In genomic region chr17:35672527-35672926, GRCm38 (mm10) we compare ENCODE assay signal across 12 mouse cellular contexts. TPM values are rescaled to one million over a fixed set of nuclear protein-coding genes. Genes with fewer than 3 reads are reported as not detected.
A peak's percentile ranks its signal among the peaks of the same experiment; 100 is the strongest.
DNase-seq lines count a peak whose midpoint lies in the region; ATAC-seq and TF ChIP-seq lines count a peak whose summit lies in the region.
"Had no signal": no experiment of that assay in that cellular context is flagged by ENCODE, and none has a peak within 500 bp of the region (broad histone marks: within the 10 kb centered on the region; RNA-seq: fewer than 3 reads in every experiment).

No protein-coding gene starts in this region.

- ATAC-seq in forebrain, embryonic 12.5 days (ENCODE audit: low FRiP score) = no peak
- no peak for ATAC-seq in forebrain, embryonic 16.5 days
- ATAC-seq in lung, embryonic 14.5 days (ENCODE audit: insufficient read depth) = no peak
- ATAC-seq in forebrain, embryonic 13.5 days = no peak
- no peak for ATAC-seq in midbrain, embryonic 14.5 days (ENCODE audit: low FRiP score, low TSS enrichment)
- ATAC-seq in activated CD4-positive, CD25-positive, alpha-beta regulatory T cell, adult 4 months = no peak

- peaks cover 18% of the 10 kb centered on the region for H3K4me1 ChIP-seq in forebrain, embryonic 12.5 days
- peaks cover 14% of the 10 kb centered on the region for H3K4me1 ChIP-seq in forebrain, embryonic 16.5 days (replicated peaks; ENCODE audit: control insufficient read depth, insufficient read depth, low read length)
- H3K4me1 ChIP-seq in lung, embryonic 14.5 days (ENCODE audit: insufficient read depth) = no peaks in the 10 kb centered on the region
- peaks cover 16% of the 10 kb centered on the region for H3K4me1 ChIP-seq in forebrain, embryonic 13.5 days
- peaks cover 11% of the 10 kb centered on the region; the same call in 1 of the 2 replicates for H3K4me1 ChIP-seq in midbrain, embryonic 14.5 days (ENCODE audit: control insufficient read depth, insufficient read depth, low read length)

- H3K27me3 ChIP-seq in forebrain, embryonic 12.5 days = no peaks in the 10 kb centered on the region
- H3K27me3 ChIP-seq in forebrain, embryonic 16.5 days (replicated peaks; ENCODE audit: control insufficient read depth, insufficient read depth, low read length) = no peaks in the 10 kb centered on the region
- no peaks in the 10 kb centered on the region for H3K27me3 ChIP-seq in lung, embryonic 14.5 days (ENCODE audit: insufficient read depth, low read length)
- no peaks in the 10 kb centered on the region for H3K27me3 ChIP-seq in forebrain, embryonic 13.5 days
- H3K27me3 ChIP-seq in midbrain, embryonic 14.5 days (ENCODE audit: control insufficient read depth, insufficient read depth, low read length) = no peaks in the 10 kb centered on the region

- no peak overlapping the region for H3K9ac ChIP-seq in forebrain, embryonic 12.5 days
- H3K9ac ChIP-seq in forebrain, embryonic 16.5 days (replicated peaks; ENCODE audit: low read depth, low read length) = no peak overlapping the region
- H3K9ac ChIP-seq in lung, embryonic 14.5 days = no peak overlapping the region
- no peak overlapping the region for H3K9ac ChIP-seq in forebrain, embryonic 13.5 days
- peak overlapping the region; percentile 79; the same call in 1 of the 2 replicates for H3K9ac ChIP-seq in midbrain, embryonic 14.5 days (replicated peaks; ENCODE audit: low read length)

- H3K9me3 ChIP-seq in forebrain, embryonic 12.5 days = no peaks in the 10 kb centered on the region
- no peaks in the 10 kb centered on the region for H3K9me3 ChIP-seq in forebrain, embryonic 16.5 days (ENCODE audit: control insufficient read depth, low read length)
- H3K9me3 ChIP-seq in lung, embryonic 14.5 days (ENCODE audit: low read depth, low read length) = no peaks in the 10 kb centered on the region
- no peaks in the 10 kb centered on the region for H3K9me3 ChIP-seq in forebrain, embryonic 13.5 days (replicated peaks)
- H3K9me3 ChIP-seq in midbrain, embryonic 14.5 days (ENCODE audit: control insufficient read depth, low read length) = no peaks in the 10 kb centered on the region

- no peak overlapping the region for H3K27ac ChIP-seq in forebrain, embryonic 12.5 days
- no peak overlapping the region for H3K27ac ChIP-seq in forebrain, embryonic 16.5 days (ENCODE audit: low read length)
- H3K27ac ChIP-seq in lung, embryonic 14.5 days (ENCODE audit: low read depth) = no peak overlapping the region
- H3K27ac ChIP-seq in forebrain, embryonic 13.5 days = no peak overlapping the region
- no peak overlapping the region for H3K27ac ChIP-seq in midbrain, embryonic 14.5 days (replicated peaks; ENCODE audit: low read depth, low read length)

- peak overlapping the region; percentile 67; the same call in 1 of the 2 replicates for H3K4me3 ChIP-seq in forebrain, embryonic 12.5 days (replicated peaks)
- H3K4me3 ChIP-seq in forebrain, embryonic 16.5 days (replicated peaks; ENCODE audit: low read length) = no peak overlapping the region
- peak overlapping the region; percentile 57; the same call in 1 of the 2 replicates for H3K4me3 ChIP-seq in lung, embryonic 14.5 days (ENCODE audit: low read depth, low read length)
- H3K4me3 ChIP-seq in forebrain, embryonic 13.5 days = peak overlapping the region; percentile 66; the same call in 1 of the 2 replicates
- no peak overlapping the region for H3K4me3 ChIP-seq in midbrain, embryonic 14.5 days (replicated peaks; ENCODE audit: low read depth, low read length)

- no peak for TF ChIP-seq CTCF in lung, embryonic 14.5 days (IDR thresholded peaks at IDR 0.05; ENCODE audit: low read depth)

- DNase-seq in lung, embryonic 14.5 days = no peak
- no peak for DNase-seq in lung, postnatal 36 days
- DNase-seq in midbrain, embryonic 14.5 days = no peak
- no peak for DNase-seq in T-cell, adult 2 months (ENCODE audit: low spot score)
- DNase-seq: B cell, adult 2 months; cerebellum, adult 8-10 months; kidney, adult 2 months; lung, adult 2 months had no signal

- peaks cover 13% of the 10 kb centered on the region; the same call in 1 of the 2 replicates for H3K36me3 ChIP-seq in forebrain, embryonic 12.5 days (replicated peaks)
- H3K36me3 ChIP-seq in forebrain, embryonic 16.5 days (ENCODE audit: control insufficient read depth, insufficient read depth) = no peaks in the 10 kb centered on the region
- peaks cover 16% of the 10 kb centered on the region for H3K36me3 ChIP-seq in lung, embryonic 14.5 days (ENCODE audit: insufficient read depth)
- peaks cover 16% of the 10 kb centered on the region; the same call in 1 of the 2 replicates for H3K36me3 ChIP-seq in forebrain, embryonic 13.5 days (ENCODE audit: poor library complexity, severe bottlenecking)
- H3K36me3 ChIP-seq in midbrain, embryonic 14.5 days (ENCODE audit: control insufficient read depth, insufficient read depth, low read length) = peaks cover 13% of the 10 kb centered on the region; the same call in 1 of the 2 replicates

- WGBS in forebrain, embryonic 12.5 days = 89% methylated on average over 6 of the region's 6 CpGs
- 86% methylated on average over 6 of the region's 6 CpGs for WGBS in forebrain, embryonic 16.5 days
- WGBS in lung, embryonic 14.5 days = 88% methylated on average over 6 of the region's 6 CpGs
- WGBS in forebrain, embryonic 13.5 days = 93% methylated on average over 6 of the region's 6 CpGs
- WGBS in midbrain, embryonic 14.5 days = 90% methylated on average over 6 of the region's 6 CpGs

- H3K4me2 ChIP-seq in forebrain, embryonic 12.5 days = no peak overlapping the region
- H3K4me2 ChIP-seq in forebrain, embryonic 16.5 days (ENCODE audit: low read length) = no peak overlapping the region
- peak overlapping the region; percentile 68 for H3K4me2 ChIP-seq in lung, embryonic 14.5 days
- H3K4me2 ChIP-seq in forebrain, embryonic 13.5 days = peak overlapping the region; percentile 79
- H3K4me2 ChIP-seq in midbrain, embryonic 14.5 days (ENCODE audit: low read length) = peak overlapping the region; percentile 70

RNA-seq across cellular contexts. Expression of gene Gtf2h4, which starts 1.0 kb away (rescaled TPM):
- polyA plus RNA-seq in forebrain, embryonic 12.5 days (2016; fragmentation: Nextera tagmentation; extraction: Ambion mirVana) = 39.0 and 40.7 TPM in 2 replicates
- polyA plus RNA-seq in forebrain, embryonic 16.5 days (2015; fragmentation: Nextera tagmentation; extraction: Ambion mirVana) = 34.6 and 35.3 TPM in 2 replicates
- polyA plus RNA-seq in lung, embryonic 14.5 days (2014; fragmentation: Nextera tagmentation; extraction: Ambion mirVana) = 47.4 and 49.3 TPM in 2 replicates
- 36.3 and 42.6 TPM in 2 replicates for polyA plus RNA-seq in forebrain, embryonic 13.5 days (2015; fragmentation: Nextera tagmentation; extraction: Ambion mirVana)
- 23.6 and 25.5 TPM in 2 replicates for polyA plus RNA-seq in midbrain, embryonic 14.5 days (2014; fragmentation: Nextera tagmentation; extraction: Ambion mirVana)
- 10 to 100 TPM; 11.5 to 30.4 TPM for polyA plus RNA-seq in activated CD4-positive, CD25-positive, alpha-beta regulatory T cell, adult 4 months (2017; shearing (Covaris generic))

RNA-seq across cellular contexts. Expression of gene Vars2, which starts 5.1 kb away (rescaled TPM):
- polyA plus RNA-seq in forebrain, embryonic 12.5 days (2016; fragmentation: Nextera tagmentation; extraction: Ambion mirVana) = 16.8 and 22.3 TPM in 2 replicates
- 19.0 and 19.8 TPM in 2 replicates for polyA plus RNA-seq in forebrain, embryonic 16.5 days (2015; fragmentation: Nextera tagmentation; extraction: Ambion mirVana)
- polyA plus RNA-seq in lung, embryonic 14.5 days (2014; fragmentation: Nextera tagmentation; extraction: Ambion mirVana) = 22.4 and 24.1 TPM in 2 replicates
- 12.7 and 17.0 TPM in 2 replicates for polyA plus RNA-seq in forebrain, embryonic 13.5 days (2015; fragmentation: Nextera tagmentation; extraction: Ambion mirVana)
- polyA plus RNA-seq in midbrain, embryonic 14.5 days (2014; fragmentation: Nextera tagmentation; extraction: Ambion mirVana) = 9.5 and 14.8 TPM in 2 replicates
- polyA plus RNA-seq in activated CD4-positive, CD25-positive, alpha-beta regulatory T cell, adult 4 months (2017; shearing (Covaris generic)) = 10 to 100 TPM in 1 of 2 experiments, 1 to 10 TPM in 1; 9.3 to 11.8 TPM

RNA-seq across cellular contexts. Expression of gene Mucl3, which starts 29.0 kb away (rescaled TPM):
- polyA plus RNA-seq in forebrain, embryonic 12.5 days (2016; fragmentation: Nextera tagmentation; extraction: Ambion mirVana) = 0.09 TPM in 1 of 2 replicates, not detected in the other
- 0.08 TPM in 1 of 2 replicates, not detected in the other for polyA plus RNA-seq in forebrain, embryonic 16.5 days (2015; fragmentation: Nextera tagmentation; extraction: Ambion mirVana)
- polyA plus RNA-seq in lung, embryonic 14.5 days (2014; fragmentation: Nextera tagmentation; extraction: Ambion mirVana) = 1.0 and 1.4 TPM in 2 replicates
- 0.06 TPM in 1 of 2 replicates, not detected in the other for polyA plus RNA-seq in forebrain, embryonic 13.5 days (2015; fragmentation: Nextera tagmentation; extraction: Ambion mirVana)
- polyA plus RNA-seq in midbrain, embryonic 14.5 days (2014; fragmentation: Nextera tagmentation; extraction: Ambion mirVana) = not detected in 2 replicates
- under 1 TPM in 1 of 2 experiments, not detected in 1; 0.36 TPM for polyA plus RNA-seq in activated CD4-positive, CD25-positive, alpha-beta regulatory T cell, adult 4 months (2017; shearing (Covaris generic))
- polyA plus RNA-seq: kidney, adult 2 months had no signal

RNA-seq across cellular contexts. Expression of gene Ddr1, which starts 31.9 kb away (rescaled TPM):
- 176 and 185 TPM in 2 replicates for polyA plus RNA-seq in forebrain, embryonic 12.5 days (2016; fragmentation: Nextera tagmentation; extraction: Ambion mirVana)
- polyA plus RNA-seq in forebrain, embryonic 16.5 days (2015; fragmentation: Nextera tagmentation; extraction: Ambion mirVana) = 113 and 116 TPM in 2 replicates
- polyA plus RNA-seq in lung, embryonic 14.5 days (2014; fragmentation: Nextera tagmentation; extraction: Ambion mirVana) = 32.9 and 38.2 TPM in 2 replicates
- polyA plus RNA-seq in forebrain, embryonic 13.5 days (2015; fragmentation: Nextera tagmentation; extraction: Ambion mirVana) = 153 and 169 TPM in 2 replicates
- 52.9 and 87.2 TPM in 2 replicates for polyA plus RNA-seq in midbrain, embryonic 14.5 days (2014; fragmentation: Nextera tagmentation; extraction: Ambion mirVana)
- polyA plus RNA-seq in activated CD4-positive, CD25-positive, alpha-beta regulatory T cell, adult 4 months (2017; shearing (Covaris generic)) = under 1 TPM; 0.66 to 0.71 TPM

RNA-seq across cellular contexts. Expression of gene Gm9573, which starts 46.1 kb away (rescaled TPM):
- polyA plus RNA-seq in forebrain, embryonic 12.5 days (2016; fragmentation: Nextera tagmentation; extraction: Ambion mirVana) = not detected in 2 replicates
- not detected in 2 replicates for polyA plus RNA-seq in forebrain, embryonic 16.5 days (2015; fragmentation: Nextera tagmentation; extraction: Ambion mirVana)
- polyA plus RNA-seq in lung, embryonic 14.5 days (2014; fragmentation: Nextera tagmentation; extraction: Ambion mirVana) = not detected in 2 replicates
- polyA plus RNA-seq in forebrain, embryonic 13.5 days (2015; fragmentation: Nextera tagmentation; extraction: Ambion mirVana) = not detected in 2 replicates
- not detected in 2 replicates for polyA plus RNA-seq in midbrain, embryonic 14.5 days (2014; fragmentation: Nextera tagmentation; extraction: Ambion mirVana)
- not detected for polyA plus RNA-seq in activated CD4-positive, CD25-positive, alpha-beta regulatory T cell, adult 4 months (2017; shearing (Covaris generic))
- polyA plus RNA-seq: kidney, adult 2 months; lung, adult 2 months had no signal

Comparison
In these comparisons a context has a peak if more than half of its experiments do, and no peak if none do; other contexts are left out.
1. H3K4me2 ChIP-seq: peak in lung, embryonic 14.5 days (single experiment), forebrain, embryonic 13.5 days (single experiment) and midbrain, embryonic 14.5 days (single experiment); none in forebrain, embryonic 12.5 days (single experiment) and forebrain, embryonic 16.5 days (single experiment).
2. H3K4me3 ChIP-seq: peak in forebrain, embryonic 12.5 days (single experiment), lung, embryonic 14.5 days (single experiment) and forebrain, embryonic 13.5 days (single experiment); none in forebrain, embryonic 16.5 days (single experiment) and midbrain, embryonic 14.5 days (single experiment).